Mouse (Mus musculus): Measurements from ENCODE around the gene Prr18. TPM values are rescaled to one million over a fixed set of nuclear protein-coding genes. Genes with fewer than 3 reads are reported as not detected.
"Not testable (repeated sequence)": the region's sequence is repeated elsewhere in the genome, so short reads cannot be mapped to it uniquely, and the experiment has no call there.

The Prr18 gene
- 0.13 and 0.47 TPM in 2 replicates for polyA plus RNA-seq (2015; fragmentation: Nextera tagmentation; extraction: Ambion mirVana)

DNA sequence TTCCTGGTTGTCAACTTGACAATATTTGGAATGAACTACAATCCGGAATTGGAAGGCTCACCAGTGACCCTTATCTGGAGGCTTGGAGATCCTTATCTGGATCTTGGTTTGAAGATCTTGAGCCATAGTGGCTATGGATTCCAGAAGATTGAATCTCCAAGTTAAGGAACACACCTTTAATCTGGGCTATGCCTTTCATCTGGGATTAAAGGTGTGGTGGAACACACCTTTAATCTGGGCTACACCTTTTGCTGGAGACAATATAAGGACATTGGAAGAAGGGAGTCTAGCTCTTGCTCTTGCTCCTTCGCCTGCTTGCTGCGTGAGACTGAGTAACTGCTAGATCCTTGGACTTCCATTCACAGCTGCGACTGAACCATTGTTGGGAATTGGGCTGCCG, at the start of gene Prr18:
Gene Prr18 (plus strand): TSS at position 301 of the 400 bp plus-strand sequence.
- H3K36me3 ChIP-seq; H3K27ac ChIP-seq; ATAC-seq (replicated peaks; ENCODE audit: insufficient number of reproducible peaks, insufficient read depth, low FRiP score, low read depth); H3K4me2 ChIP-seq; H3K4me3 ChIP-seq; H3K9me3 ChIP-seq (replicated peaks); H3K9ac ChIP-seq: not testable (repeated sequence)
- WGBS: 92% methylated on average over 1 of the region's 5 CpGs
- Histone ChIP-seq H3K27me3 (peaks cover 34% of the 10 kb centered on the region), H3K4me1 (replicated peaks) (peaks cover 22% of the 10 kb centered on the region)

DNA sequence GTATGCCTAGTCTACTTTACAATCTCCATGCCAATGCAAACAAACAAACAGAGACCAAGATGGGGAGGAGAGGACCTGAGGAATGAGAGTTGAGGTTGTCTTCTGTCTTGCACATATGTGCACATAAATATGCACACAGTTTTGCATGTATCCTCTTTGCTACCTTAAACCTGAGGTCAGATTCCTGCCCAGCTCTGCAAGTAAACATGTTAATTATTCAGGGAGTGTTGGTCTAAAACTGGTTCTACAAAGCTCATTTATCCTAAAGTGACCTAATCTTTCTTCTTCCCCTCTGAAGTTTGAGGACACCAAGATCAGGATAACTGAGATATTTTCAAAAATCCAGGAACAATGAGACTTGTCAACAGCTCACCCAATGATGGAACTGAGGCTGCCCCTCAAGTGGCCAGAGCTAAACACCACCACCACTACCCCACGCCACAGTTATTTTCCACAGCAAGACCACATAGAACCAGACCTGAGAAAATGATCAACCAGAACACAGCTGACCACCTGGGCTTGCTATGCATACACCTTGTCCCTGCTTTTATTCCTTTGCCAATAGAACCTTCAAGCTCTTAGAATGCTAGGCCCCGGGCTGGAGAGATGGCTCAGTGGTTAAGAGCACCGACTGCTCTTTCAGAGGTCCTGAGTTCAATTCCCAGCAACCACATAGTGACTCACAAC, 47.1 kb upstream of the Prr18 start:
- Histone ChIP-seq H3K27me3 (no peaks in the 10 kb centered on the region), H3K9me3 (replicated peaks) (no peaks in the 10 kb centered on the region), H3K4me2 (no peak overlapping the region), H3K4me3 (no peak overlapping the region), H3K4me1 (replicated peaks) (peaks cover 1% of the 10 kb centered on the region; the same call in 1 of the 2 replicates), H3K9ac (no peak overlapping the region), H3K36me3 (peaks cover 11% of the 10 kb centered on the region; the same call in 1 of the 2 replicates), H3K27ac (no peak overlapping the region)
- no peak for ATAC-seq (replicated peaks; ENCODE audit: insufficient number of reproducible peaks, insufficient read depth, low FRiP score, low read depth)
- 96% methylated on average over 3 of the region's 3 CpGs for WGBS

DNA sequence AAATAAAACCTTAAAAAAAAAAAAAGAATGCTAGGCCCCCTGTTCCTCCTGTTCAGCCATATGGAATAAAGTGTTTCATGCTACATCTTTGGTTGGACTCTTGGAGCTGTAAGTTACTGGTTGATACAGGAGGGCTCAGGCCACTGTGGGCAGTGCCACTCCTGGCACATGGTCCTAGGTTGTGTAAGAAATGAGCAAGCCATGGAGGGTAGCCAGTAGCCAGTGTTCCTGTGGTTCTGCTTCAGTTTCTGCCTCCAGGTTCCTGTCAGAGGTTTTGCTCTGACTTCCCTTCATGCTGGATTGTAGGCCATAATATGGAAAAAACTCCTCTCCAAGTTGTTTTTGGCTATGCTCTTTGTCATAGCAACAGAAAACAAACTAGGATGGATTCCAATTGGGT, 46.5 kb upstream of the Prr18 start:
- Histone ChIP-seq H3K36me3 (peaks cover 11% of the 10 kb centered on the region; the same call in 1 of the 2 replicates), H3K4me3 (no peak overlapping the region), H3K27me3 (no peaks in the 10 kb centered on the region), H3K4me1 (replicated peaks) (no peaks in the 10 kb centered on the region), H3K9me3 (replicated peaks) (no peaks in the 10 kb centered on the region), H3K27ac (no peak overlapping the region), H3K4me2 (no peak overlapping the region), H3K9ac (no peak overlapping the region)
- no peak for ATAC-seq (replicated peaks; ENCODE audit: insufficient number of reproducible peaks, insufficient read depth, low FRiP score, low read depth)

DNA sequence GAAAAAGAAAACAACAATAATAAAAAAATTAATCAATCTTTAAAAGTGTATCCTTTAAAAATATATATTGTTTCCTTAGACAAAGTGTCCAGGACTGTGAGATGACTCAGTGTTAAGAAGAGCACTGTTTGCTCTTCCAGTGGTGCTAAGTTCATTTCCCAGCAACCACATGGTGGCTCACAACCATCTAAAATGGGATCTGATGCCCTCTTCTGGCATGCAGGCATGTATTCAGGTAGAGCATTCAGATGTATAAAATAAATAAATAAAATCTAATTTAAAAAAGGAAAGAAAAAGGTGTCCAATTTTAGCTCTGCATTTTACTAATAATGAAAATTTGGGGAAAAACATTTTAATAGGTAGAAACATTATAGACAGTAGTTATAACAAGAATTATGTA, 41.4 kb upstream of the Prr18 start:
- no peaks in the 10 kb centered on the region for H3K9me3 ChIP-seq (replicated peaks)
- no peak overlapping the region for H3K4me3 ChIP-seq
- H3K9ac ChIP-seq: no peak overlapping the region
- no peak for ATAC-seq (replicated peaks; ENCODE audit: insufficient number of reproducible peaks, insufficient read depth, low FRiP score, low read depth)
- no peak overlapping the region for H3K4me2 ChIP-seq
- H3K27ac ChIP-seq: no peak overlapping the region
- no peaks in the 10 kb centered on the region for H3K27me3 ChIP-seq
- no peaks in the 10 kb centered on the region for H3K4me1 ChIP-seq (replicated peaks)
- H3K36me3 ChIP-seq: peaks cover 4% of the 10 kb centered on the region; the same call in 1 of the 2 replicates

DNA sequence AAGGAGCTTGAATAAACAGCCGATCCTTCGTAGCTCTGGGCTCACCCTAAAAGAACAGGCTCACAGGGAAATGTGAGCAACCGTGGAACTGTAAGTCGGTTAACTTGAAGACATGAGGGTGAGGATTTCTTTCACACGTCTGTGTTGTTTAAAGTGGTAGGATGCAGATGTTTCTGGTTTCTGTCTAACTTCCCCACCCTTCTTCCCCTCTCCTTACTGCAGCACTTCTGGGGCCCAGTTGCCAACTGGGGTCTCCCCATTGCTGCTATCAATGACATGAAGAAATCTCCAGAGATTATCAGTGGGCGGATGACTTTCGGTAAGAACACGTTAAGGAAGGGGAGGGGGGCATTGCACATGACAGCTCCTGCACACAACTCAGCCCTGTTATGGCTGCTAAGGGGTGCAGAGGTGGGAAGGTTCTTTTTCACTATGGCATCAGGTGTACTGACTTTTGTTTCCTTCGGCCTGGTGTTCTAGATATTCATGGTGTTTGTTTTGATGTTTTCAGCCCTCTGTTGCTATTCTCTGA, 40.9 kb upstream of the Prr18 start:
- Histone ChIP-seq H3K27ac (no peak overlapping the region), H3K27me3 (no peaks in the 10 kb centered on the region), H3K9ac (no peak overlapping the region), H3K4me2 (no peak overlapping the region), H3K36me3 (peaks cover 4% of the 10 kb centered on the region; the same call in 1 of the 2 replicates), H3K4me3 (no peak overlapping the region), H3K4me1 (replicated peaks) (no peaks in the 10 kb centered on the region), H3K9me3 (replicated peaks) (no peaks in the 10 kb centered on the region)
- no peak for ATAC-seq (replicated peaks; ENCODE audit: insufficient number of reproducible peaks, insufficient read depth, low FRiP score, low read depth)
- WGBS: 76% methylated on average over 9 of the region's 9 CpGs

DNA sequence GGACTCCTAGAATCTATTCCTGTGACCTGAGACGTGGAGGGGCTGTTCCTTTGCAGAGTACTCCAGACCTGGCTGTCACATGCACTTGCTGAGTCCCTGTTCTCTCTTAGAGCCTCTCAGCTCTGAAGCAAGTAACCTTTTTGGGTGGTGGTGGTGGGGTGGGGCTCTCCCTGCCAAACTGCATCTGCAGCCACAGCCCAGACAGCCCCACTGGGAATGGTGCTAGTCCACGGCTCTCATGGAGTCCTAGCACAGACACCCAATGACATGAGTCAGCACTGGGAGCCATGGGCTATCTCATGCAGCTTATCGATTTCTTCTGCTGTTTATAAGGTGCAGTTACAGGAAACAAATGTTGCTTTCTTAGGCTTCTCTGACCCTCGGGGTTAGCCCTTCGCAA, 39.5 kb upstream of the Prr18 start:
- H3K4me1 ChIP-seq (replicated peaks): no peaks in the 10 kb centered on the region
- no peaks in the 10 kb centered on the region for H3K27me3 ChIP-seq
- no peak overlapping the region for H3K4me3 ChIP-seq
- no peaks in the 10 kb centered on the region for H3K9me3 ChIP-seq (replicated peaks)
- no peak overlapping the region for H3K27ac ChIP-seq
- peaks cover 4% of the 10 kb centered on the region; the same call in 1 of the 2 replicates for H3K36me3 ChIP-seq
- H3K9ac ChIP-seq: no peak overlapping the region
- 79% methylated on average over 5 of the region's 5 CpGs for WGBS
- no peak overlapping the region for H3K4me2 ChIP-seq
- no peak for ATAC-seq (replicated peaks; ENCODE audit: insufficient number of reproducible peaks, insufficient read depth, low FRiP score, low read depth)

DNA sequence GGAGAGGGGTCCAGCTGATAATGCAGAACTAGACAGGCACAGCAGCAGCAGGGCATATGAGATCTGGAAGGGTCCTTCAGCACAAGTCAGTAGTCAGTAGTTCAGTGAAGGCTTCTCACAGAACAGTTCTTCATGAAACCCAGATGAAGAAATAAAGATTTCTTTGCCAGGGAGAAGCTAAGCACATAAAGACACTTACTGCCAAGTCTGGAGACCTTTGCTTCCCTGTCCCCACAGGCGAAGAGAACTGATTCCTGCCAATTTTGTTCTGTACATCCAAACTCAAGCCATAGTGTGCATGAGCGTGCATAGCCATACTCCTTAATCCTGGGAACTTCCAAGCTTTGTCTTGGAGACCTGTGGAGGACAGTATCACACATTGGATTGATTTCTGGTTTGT, 39.0 kb upstream of the Prr18 start:
- Histone ChIP-seq H3K4me2 (no peak overlapping the region), H3K4me3 (no peak overlapping the region), H3K4me1 (replicated peaks) (no peaks in the 10 kb centered on the region), H3K36me3 (peaks cover 3% of the 10 kb centered on the region; the same call in 1 of the 2 replicates), H3K27ac (no peak overlapping the region), H3K9me3 (replicated peaks) (no peaks in the 10 kb centered on the region), H3K9ac (no peak overlapping the region), H3K27me3 (no peaks in the 10 kb centered on the region)
- 82% methylated on average over 2 of the region's 2 CpGs for WGBS
- ATAC-seq (replicated peaks; ENCODE audit: insufficient number of reproducible peaks, insufficient read depth, low FRiP score, low read depth): no peak

DNA sequence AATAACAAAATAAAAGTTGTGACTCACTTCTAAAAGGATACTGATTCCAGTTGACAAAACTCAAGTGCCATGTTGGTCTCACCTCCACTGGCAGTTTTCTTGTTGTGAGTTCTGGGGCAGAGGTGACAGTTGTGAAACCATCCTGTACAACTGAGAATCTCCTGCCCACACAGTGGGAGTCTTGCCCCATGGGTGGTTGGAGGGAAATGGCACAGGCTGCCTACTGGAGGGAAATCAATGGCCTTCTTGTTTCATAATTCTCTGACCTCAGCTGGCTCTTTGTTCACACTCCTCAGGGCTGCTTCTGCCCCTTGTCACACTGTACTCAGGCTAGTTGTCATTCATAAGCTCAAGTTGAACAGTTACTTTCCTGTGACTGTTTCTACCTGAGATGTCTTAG, 37.7 kb upstream of the Prr18 start:
- H3K9me3 ChIP-seq (replicated peaks): no peaks in the 10 kb centered on the region
- no peak overlapping the region for H3K9ac ChIP-seq
- no peak overlapping the region for H3K4me2 ChIP-seq
- no peak for ATAC-seq (replicated peaks; ENCODE audit: insufficient number of reproducible peaks, insufficient read depth, low FRiP score, low read depth)
- no peak overlapping the region for H3K27ac ChIP-seq
- H3K4me3 ChIP-seq: no peak overlapping the region
- H3K4me1 ChIP-seq (replicated peaks): no peaks in the 10 kb centered on the region
- H3K27me3 ChIP-seq: no peaks in the 10 kb centered on the region
- H3K36me3 ChIP-seq: no peaks in the 10 kb centered on the region

DNA sequence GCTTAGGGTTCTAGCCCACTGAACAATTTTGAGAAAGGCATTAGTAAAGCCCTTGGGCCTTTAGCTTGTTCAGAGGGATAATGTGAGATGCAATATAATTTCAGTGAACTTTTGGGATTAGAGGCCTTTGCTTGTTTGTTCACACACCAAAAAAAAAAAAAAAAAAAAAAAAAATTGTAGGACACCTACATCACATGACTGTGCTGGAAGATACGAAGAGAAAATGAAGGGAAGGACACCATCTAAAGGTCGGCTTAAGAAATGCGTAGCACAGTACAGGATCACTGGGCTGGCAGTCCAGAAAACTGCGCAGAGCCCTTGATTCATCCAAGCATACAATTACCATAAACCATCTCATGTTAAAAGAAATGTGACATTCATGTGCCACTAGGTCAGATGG, 35.7 kb upstream of the Prr18 start:
- ATAC-seq (replicated peaks; ENCODE audit: insufficient number of reproducible peaks, insufficient read depth, low FRiP score, low read depth): no peak

DNA sequence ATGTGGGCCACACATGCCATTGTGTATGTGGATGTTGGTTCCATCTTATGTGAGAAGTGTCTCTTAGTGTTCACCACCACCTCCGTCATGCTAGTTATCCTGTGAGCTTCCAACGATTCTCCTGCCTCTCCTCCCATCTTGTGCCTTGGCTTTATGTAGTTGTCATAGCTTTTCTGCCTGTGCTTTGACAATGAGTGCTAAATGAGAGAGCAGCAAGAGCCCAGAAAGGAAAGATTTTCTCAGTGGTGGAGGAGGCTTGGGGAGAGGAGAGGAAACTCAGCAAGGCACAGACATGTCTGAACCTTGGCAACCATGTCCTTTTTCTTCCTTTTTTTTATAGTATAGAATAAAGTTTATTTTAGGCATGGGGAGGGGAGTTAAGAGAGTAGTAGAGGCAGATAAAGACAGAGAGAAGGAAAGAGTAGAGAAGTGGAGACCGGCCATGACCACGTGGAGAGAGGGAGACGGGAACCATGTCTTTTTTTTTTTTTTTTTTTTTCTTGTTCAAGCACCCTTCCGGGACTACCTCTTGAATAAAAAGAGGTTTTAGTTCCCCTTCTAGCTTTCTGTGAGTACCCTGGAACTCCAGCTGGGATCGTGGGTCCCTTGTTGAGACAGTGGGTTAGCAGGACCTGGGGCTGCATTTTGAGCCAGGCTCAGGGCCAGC, 34.4 kb upstream of the Prr18 start:
- H3K4me3 ChIP-seq: no peak overlapping the region
- H3K4me2 ChIP-seq: no peak overlapping the region
- H3K27me3 ChIP-seq: no peaks in the 10 kb centered on the region
- 0 out of 2 replicates have a peak, but pooled peaks cover 2% of the 10 kb centered on the region for H3K4me1 ChIP-seq (replicated peaks)
- ATAC-seq (replicated peaks; ENCODE audit: insufficient number of reproducible peaks, insufficient read depth, low FRiP score, low read depth): no peak
- WGBS: 71% methylated on average over 7 of the region's 7 CpGs
- no peaks in the 10 kb centered on the region for H3K36me3 ChIP-seq
- no peaks in the 10 kb centered on the region for H3K9me3 ChIP-seq (replicated peaks)
- H3K27ac ChIP-seq: no peak overlapping the region
- H3K9ac ChIP-seq: no peak overlapping the region

More for the DNA sequence above, 35.7 kb upstream of the Prr18 start:
- 0 out of 2 replicates have a peak, but pooled peaks cover 2% of the 10 kb centered on the region for H3K4me1 ChIP-seq (replicated peaks)
- H3K27ac ChIP-seq: no peak overlapping the region
- WGBS: 66% methylated on average over 4 of the region's 4 CpGs
- no peak overlapping the region for H3K4me3 ChIP-seq
- H3K9me3 ChIP-seq (replicated peaks): no peaks in the 10 kb centered on the region
- H3K9ac ChIP-seq: no peak overlapping the region
- no peak overlapping the region for H3K4me2 ChIP-seq
- no peaks in the 10 kb centered on the region for H3K36me3 ChIP-seq
- H3K27me3 ChIP-seq: no peaks in the 10 kb centered on the region

DNA sequence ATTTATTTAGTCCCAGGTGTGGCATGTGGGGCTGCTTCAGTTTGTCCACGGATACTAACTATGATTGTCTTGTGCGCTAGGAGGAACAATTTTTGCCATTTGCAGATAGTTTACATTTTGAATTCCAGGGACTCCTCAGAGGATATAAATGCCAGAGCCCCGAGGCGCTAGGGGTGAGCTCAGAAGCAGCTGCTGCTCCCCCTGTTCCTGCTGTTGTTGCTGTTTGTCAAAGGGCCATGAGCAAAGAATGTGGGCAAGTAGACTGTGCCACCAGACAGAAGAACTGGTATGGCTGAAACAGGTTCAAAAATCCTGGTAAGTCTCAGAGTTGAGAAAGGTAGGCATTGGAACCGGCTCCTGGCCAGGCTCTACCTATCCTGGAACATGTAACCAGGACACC, 33.6 kb upstream of the Prr18 start:
- H3K4me1 ChIP-seq (replicated peaks): 0 out of 2 replicates have a peak, but pooled peaks cover 2% of the 10 kb centered on the region
- 65% methylated on average over 5 of the region's 5 CpGs for WGBS

More for the DNA sequence above, 33.6 kb upstream of the Prr18 start:
- H3K4me2 ChIP-seq: no peak overlapping the region
- H3K4me3 ChIP-seq: no peak overlapping the region
- no peak overlapping the region for H3K9ac ChIP-seq
- ATAC-seq (replicated peaks; ENCODE audit: insufficient number of reproducible peaks, insufficient read depth, low FRiP score, low read depth): no peak
- no peaks in the 10 kb centered on the region for H3K9me3 ChIP-seq (replicated peaks)
- H3K27me3 ChIP-seq: no peaks in the 10 kb centered on the region
- no peak overlapping the region for H3K27ac ChIP-seq
- H3K36me3 ChIP-seq: no peaks in the 10 kb centered on the region
